Mouse (Mus musculus): ENCODE data around the gene Cldn20.

DNA sequence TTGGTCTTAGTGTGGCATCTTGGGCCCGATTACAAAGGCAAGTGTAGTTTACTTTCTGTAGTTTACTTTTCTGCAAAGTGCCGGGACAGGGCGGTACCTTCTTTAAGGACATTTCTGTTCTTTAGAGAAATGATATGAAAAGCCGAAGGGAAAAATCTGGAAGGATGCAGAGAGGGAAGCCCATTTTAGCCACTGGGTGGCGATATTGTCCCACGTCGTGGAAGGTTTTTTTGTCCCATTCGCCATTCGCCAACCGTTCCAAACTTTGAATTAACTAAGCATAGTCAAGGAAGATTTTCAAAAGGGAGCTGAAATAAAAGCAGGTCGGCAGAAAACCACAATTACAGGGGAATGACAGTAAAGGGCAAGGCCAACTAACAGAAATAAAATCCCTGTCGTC lies 38.5 kb downstream of the Cldn20 start:
- TF ChIP-seq TCF3 (IDR thresholded peaks at IDR 0.05; ENCODE audit: insufficient read length, low read depth) (no peak), POLR2A (IDR thresholded peaks at IDR 0.05; ENCODE audit: insufficient read length, low read depth) (no peak), USF1 (IDR thresholded peaks at IDR 0.05; ENCODE audit: low read depth) (no peak), POLR2AphosphoS2 (IDR thresholded peaks at IDR 0.05; ENCODE audit: insufficient read length, low read depth) (no peak), E2F4 (IDR thresholded peaks at IDR 0.05; ENCODE audit: insufficient read depth) (no peak), MAX (IDR thresholded peaks at IDR 0.05; ENCODE audit: low read depth) (no peak)
